Mouse (Mus musculus) testis, adult 2 months (tissue): ENCODE measurements at regions not wholly inside any gene's neighbourhood (a gene's known extent, or its start where the extent isn't known, plus 50 kb on each side); places are given as distances from the start of the nearest gene placed in this dataset.

ENCODE experiments used
- H3K27ac ChIP-seq: fragments of 200-500 bp; 2 replicates; pipeline ENCODE4 v1.5.1; 2012; ENCODE audit warnings: low read depth, low read length; ENCODE audit not compliant: control insufficient read depth, insufficient read depth
- H3K27me3 ChIP-seq: fragments of 200-500 bp; 2 replicates; pipeline ENCODE4 v1.6.1; 2012; ENCODE audit warnings: mild to moderate bottlenecking, low read length, moderate library complexity; ENCODE audit not compliant: control insufficient read depth, insufficient read depth
- H3K36me3 ChIP-seq: fragments of 200-500 bp; 2 replicates; pipeline ENCODE4 v1.6.1; 2012; ENCODE audit warnings: mild to moderate bottlenecking, low read length; ENCODE audit not compliant: control insufficient read depth, insufficient read depth
- H3K4me1 ChIP-seq: fragments of 200-500 bp; 2 replicates; pipeline ENCODE4 v1.6.1; 2012; ENCODE audit warnings: low read length; ENCODE audit not compliant: control insufficient read depth, insufficient read depth
- H3K4me3 ChIP-seq: fragments of 200-500 bp; 2 replicates; pipeline ENCODE4 v1.5.1; 2012; ENCODE audit warnings: low read depth, mild to moderate bottlenecking, low read length, moderate library complexity, mixed read lengths; ENCODE audit not compliant: control insufficient read depth
- CTCF ChIP-seq: fragments of 200-500 bp; IDR thresholded peaks from 2 replicates; pipeline ENCODE4 v1.5.1; 2012; ENCODE audit warnings: low read depth, mild to moderate bottlenecking, inconsistent platforms, low read length, moderate library complexity; ENCODE audit not compliant: control insufficient read depth, insufficient read depth, insufficient replicate concordance
- POLR2A ChIP-seq: fragments of 200-500 bp; IDR thresholded peaks from 2 replicates; pipeline ENCODE4 v1.6.1; 2012; ENCODE audit warnings: low read depth, mild to moderate bottlenecking, inconsistent platforms, low read length, moderate library complexity; ENCODE audit not compliant: control insufficient read depth

DNA sequence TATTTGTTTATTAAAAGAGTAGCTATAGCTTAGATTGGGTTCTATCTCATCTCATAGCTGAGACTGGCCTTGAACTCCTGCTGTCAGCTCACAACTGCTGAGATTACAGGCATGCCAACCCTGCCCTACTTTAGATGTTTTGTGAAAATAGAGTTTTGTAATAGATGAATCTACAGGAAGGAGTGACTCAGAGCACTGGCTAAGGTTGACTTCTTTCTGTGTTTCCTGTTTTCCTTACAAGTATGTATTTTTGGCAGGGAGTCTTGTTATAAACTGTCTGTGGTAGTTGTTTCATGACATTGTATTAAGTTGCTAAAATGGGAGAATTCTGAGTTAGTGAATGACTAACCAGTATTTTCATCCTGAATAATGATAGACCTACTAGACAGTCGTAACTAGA, 1224.4 kb upstream of the Cited2 start:
- no peak overlapping the region for H3K4me3 ChIP-seq
- no peaks in the 10 kb centered on the region for H3K36me3 ChIP-seq
- TF ChIP-seq CTCF (no peak), POLR2A (no peak)
- H3K4me1 ChIP-seq = no peaks in the 10 kb centered on the region
- no peaks in the 10 kb centered on the region for H3K27me3 ChIP-seq
- no peak overlapping the region for H3K27ac ChIP-seq

GRCm38 (mm10) chr10:16507681-16508080, 1215.3 kb upstream of the Cited2 start:
- Histone ChIP-seq H3K4me3 (no peak overlapping the region), H3K4me1 (no peaks in the 10 kb centered on the region), H3K36me3 (no peaks in the 10 kb centered on the region), H3K27ac (no peak overlapping the region), H3K27me3 (no peaks in the 10 kb centered on the region)
- TF ChIP-seq POLR2A = no peak
- no peak for TF ChIP-seq CTCF

DNA sequence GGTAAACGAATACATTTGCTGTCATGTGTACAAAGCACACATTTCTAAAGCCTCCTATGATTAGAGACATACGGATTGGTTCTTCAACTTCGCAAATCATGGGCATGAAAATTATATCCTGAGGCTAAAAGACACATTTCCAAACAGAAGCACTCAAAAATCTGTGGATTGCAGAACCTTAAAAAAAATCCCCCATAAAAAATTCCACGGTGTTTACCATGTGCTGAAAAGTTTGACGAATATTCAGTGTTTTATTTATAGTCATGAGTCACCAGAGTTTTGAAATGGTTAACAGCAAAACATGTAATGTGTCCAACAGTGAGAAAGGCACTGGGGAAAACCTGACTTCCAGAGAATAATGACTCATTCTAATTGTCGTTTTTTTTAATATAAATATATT, 1214.9 kb upstream of the Cited2 start:
- Histone ChIP-seq H3K27me3 (no peaks in the 10 kb centered on the region), H3K36me3 (no peaks in the 10 kb centered on the region), H3K4me1 (no peaks in the 10 kb centered on the region), H3K27ac (no peak overlapping the region), H3K4me3 (no peak overlapping the region)
- TF ChIP-seq POLR2A (no peak), CTCF (no peak)

DNA sequence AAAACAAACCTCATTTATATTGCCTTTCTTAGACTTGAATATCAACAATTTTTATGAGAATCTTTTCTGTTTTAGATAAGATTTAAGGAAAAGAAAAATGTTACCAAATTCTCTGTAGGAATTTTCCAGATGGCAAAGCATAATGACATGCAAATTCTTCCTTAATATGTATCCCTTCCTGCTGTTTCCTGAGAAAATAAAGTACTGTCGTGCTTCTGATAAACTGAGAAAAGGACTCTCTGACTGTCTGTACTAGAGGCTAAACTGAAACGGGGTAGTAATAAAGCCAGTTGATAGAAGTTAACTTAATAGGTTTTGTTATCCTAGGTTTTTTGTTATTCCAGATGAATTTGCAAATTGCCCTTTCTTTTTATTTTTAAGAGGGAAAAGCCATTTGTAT, 1208.4 kb upstream of the Cited2 start:
- no peak overlapping the region for H3K4me3 ChIP-seq
- H3K27me3 ChIP-seq = no peaks in the 10 kb centered on the region
- no peaks in the 10 kb centered on the region for H3K36me3 ChIP-seq
- no peak for TF ChIP-seq POLR2A
- TF ChIP-seq CTCF = no peak
- no peak overlapping the region for H3K27ac ChIP-seq
- no peaks in the 10 kb centered on the region for H3K4me1 ChIP-seq

GRCm38 (mm10) chr10:16521895-16522294, 1201.1 kb upstream of the Cited2 start:
- H3K27ac ChIP-seq = no peak overlapping the region
- no peaks in the 10 kb centered on the region for H3K36me3 ChIP-seq
- H3K27me3 ChIP-seq = no peaks in the 10 kb centered on the region
- no peaks in the 10 kb centered on the region for H3K4me1 ChIP-seq
- TF ChIP-seq CTCF (no peak), POLR2A (no peak)
- H3K4me3 ChIP-seq = no peak overlapping the region

DNA sequence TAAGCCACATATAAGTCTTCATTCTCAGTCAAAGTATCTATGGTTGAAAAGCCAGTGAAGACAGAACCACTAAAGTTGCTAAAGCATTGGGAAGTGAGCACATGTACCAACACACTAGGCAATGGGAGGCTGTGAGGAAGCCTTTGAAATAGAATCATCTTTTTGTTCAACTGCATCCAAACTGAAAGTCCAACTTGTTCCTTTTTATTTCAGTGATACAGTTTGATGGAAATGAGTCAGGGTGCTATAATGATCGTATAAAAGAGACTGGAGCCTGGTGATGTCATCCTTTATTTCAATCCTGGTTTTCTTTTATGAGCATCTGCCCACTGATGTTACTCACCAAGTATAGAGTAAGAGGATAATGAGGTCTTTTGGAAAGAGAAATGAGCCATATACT, 1198.9 kb upstream of the Cited2 start:
- H3K4me1 ChIP-seq = no peaks in the 10 kb centered on the region
- no peak for TF ChIP-seq CTCF
- TF ChIP-seq POLR2A = no peak

DNA sequence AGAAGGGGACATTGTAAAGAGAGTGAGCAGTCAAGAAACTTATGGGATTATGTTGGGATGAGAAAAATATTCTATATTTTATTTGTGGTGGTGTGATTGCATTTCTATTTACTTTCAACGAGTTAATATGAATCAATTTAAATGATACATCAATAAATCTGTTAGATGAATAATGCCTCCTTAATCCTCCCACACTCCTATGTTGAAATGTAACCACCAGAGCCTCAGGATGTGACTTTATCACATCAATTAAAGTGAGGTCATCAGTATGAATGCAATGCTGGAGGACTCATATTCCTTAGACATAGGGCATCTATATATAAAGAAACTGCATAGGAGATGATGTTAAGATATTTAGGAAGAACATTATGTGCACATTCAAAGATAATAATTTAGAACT, 1195.3 kb upstream of the Cited2 start:
- Histone ChIP-seq H3K27me3 (no peaks in the 10 kb centered on the region), H3K4me1 (no peaks in the 10 kb centered on the region), H3K27ac (no peak overlapping the region), H3K4me3 (no peak overlapping the region), H3K36me3 (no peaks in the 10 kb centered on the region)
- TF ChIP-seq POLR2A = no peak
- no peak for TF ChIP-seq CTCF

More for the DNA sequence above, 1198.9 kb upstream of the Cited2 start:
- H3K4me3 ChIP-seq = no peak overlapping the region
- H3K27me3 ChIP-seq = no peaks in the 10 kb centered on the region
- no peaks in the 10 kb centered on the region for H3K36me3 ChIP-seq
- no peak overlapping the region for H3K27ac ChIP-seq

DNA sequence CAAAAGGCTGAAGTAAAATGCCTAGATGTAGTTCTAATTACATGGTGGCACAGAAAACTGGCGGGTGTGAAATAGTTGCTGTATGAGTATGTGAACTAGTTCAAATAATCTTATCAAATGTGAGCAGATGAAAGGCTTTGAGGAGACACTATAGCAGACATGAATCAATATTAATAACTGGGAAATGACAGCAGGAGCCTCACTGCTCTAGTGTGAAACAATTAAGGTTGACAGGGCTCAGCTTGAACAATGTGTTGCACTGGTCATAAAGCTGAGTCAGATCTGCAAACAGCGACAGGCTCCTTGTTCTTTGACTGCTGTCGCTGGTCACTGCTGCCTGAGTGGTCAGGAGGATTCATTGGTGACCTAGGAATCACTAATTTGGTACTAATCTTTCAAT, 1185.4 kb upstream of the Cited2 start:
- no peak overlapping the region for H3K4me3 ChIP-seq
- TF ChIP-seq POLR2A (no peak), CTCF (no peak)

DNA sequence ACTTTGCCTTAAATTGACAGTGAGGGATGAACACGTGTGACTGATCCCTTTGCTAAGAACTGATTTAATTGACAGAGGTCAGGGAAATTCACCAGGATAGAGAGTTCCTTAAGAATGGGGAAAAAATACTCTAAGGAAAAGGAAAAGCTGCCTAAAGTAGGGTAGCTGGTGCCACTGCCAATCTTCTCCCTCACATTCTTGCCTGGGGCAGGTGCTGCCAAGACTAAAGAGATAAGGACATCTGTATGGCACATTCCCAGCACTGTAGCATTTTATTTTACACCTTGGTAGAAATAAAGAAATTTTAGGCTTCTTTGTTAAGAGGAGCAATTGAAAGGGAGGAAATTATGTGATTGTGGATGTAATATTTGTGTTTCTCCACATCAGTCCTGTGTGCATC, 1184.6 kb upstream of the Cited2 start:
- no peaks in the 10 kb centered on the region for H3K27me3 ChIP-seq
- no peak overlapping the region for H3K27ac ChIP-seq
- H3K4me1 ChIP-seq = no peaks in the 10 kb centered on the region
- no peaks in the 10 kb centered on the region for H3K36me3 ChIP-seq
- TF ChIP-seq POLR2A = no peak
- TF ChIP-seq CTCF = no peak
- no peak overlapping the region for H3K4me3 ChIP-seq

More for the DNA sequence above, 1185.4 kb upstream of the Cited2 start:
- H3K27me3 ChIP-seq = no peaks in the 10 kb centered on the region
- no peaks in the 10 kb centered on the region for H3K4me1 ChIP-seq
- no peaks in the 10 kb centered on the region for H3K36me3 ChIP-seq
- H3K27ac ChIP-seq = no peak overlapping the region
